Comparison of ENCODE assay signal across 8 mouse cellular contexts in genomic region chr4:106560213-106560845, GRCm38 (mm10). TPM values are rescaled to one million over a fixed set of nuclear protein-coding genes. Genes with fewer than 3 reads are reported as not detected.
DNase-seq lines count a peak whose midpoint lies in the region; ATAC-seq lines count a peak whose summit lies in the region.

No protein-coding gene starts in this region.

- H3K9ac ChIP-seq in kidney, embryonic 15.5 days = no peak overlapping the region; the same call in 1 of the 2 replicates
- peak overlapping the region; percentile 85 for H3K9ac ChIP-seq in midbrain, embryonic 13.5 days (replicated peaks)

- H3K4me1 ChIP-seq in heart, embryonic 10.5 days = peaks cover 32% of the 10 kb centered on the region
- H3K4me1 ChIP-seq in forebrain, embryonic 10.5 days = peaks cover 46% of the 10 kb centered on the region
- H3K4me1 ChIP-seq in kidney, embryonic 15.5 days = peaks cover 43% of the 10 kb centered on the region
- H3K4me1 ChIP-seq in midbrain, embryonic 13.5 days (replicated peaks) = peaks cover 40% of the 10 kb centered on the region

- ATAC-seq in kidney, embryonic 15.5 days (replicated peaks; ENCODE audit: low FRiP score) = no peak; the same call in 1 of the 2 replicates
- no peak for ATAC-seq in midbrain, embryonic 13.5 days

- peaks cover 9% of the 10 kb centered on the region; the same call in 1 of the 2 replicates for H3K27me3 ChIP-seq in heart, embryonic 10.5 days (ENCODE audit: insufficient read depth, poor library complexity, severe bottlenecking)
- no peaks in the 10 kb centered on the region; the same call in 1 of the 2 replicates for H3K27me3 ChIP-seq in forebrain, embryonic 10.5 days (ENCODE audit: poor library complexity, severe bottlenecking)
- H3K27me3 ChIP-seq in kidney, embryonic 15.5 days = no peaks in the 10 kb centered on the region
- 0 out of 2 replicates have a peak, but pooled peaks cover 6% of the 10 kb centered on the region for H3K27me3 ChIP-seq in midbrain, embryonic 13.5 days

- WGBS in heart, embryonic 10.5 days = 3% methylated on average over 19 of the region's 20 CpGs
- WGBS in forebrain, embryonic 10.5 days = 2% methylated on average over 19 of the region's 20 CpGs
- 1% methylated on average over 20 of the region's 20 CpGs for WGBS in kidney, embryonic 15.5 days
- under 1% methylated on average over 19 of the region's 20 CpGs for WGBS in midbrain, embryonic 13.5 days

- peak overlapping the region; percentile 99 for H3K4me3 ChIP-seq in heart, embryonic 10.5 days
- peak overlapping the region; percentile 97 for H3K4me3 ChIP-seq in forebrain, embryonic 10.5 days
- peak overlapping the region; percentile 91 for H3K4me3 ChIP-seq in kidney, embryonic 15.5 days (replicated peaks)
- H3K4me3 ChIP-seq in midbrain, embryonic 13.5 days (replicated peaks) = peak overlapping the region; percentile 83

- H3K27ac ChIP-seq in heart, embryonic 10.5 days = peak overlapping the region; percentile 95
- peak overlapping the region; percentile 97 for H3K27ac ChIP-seq in forebrain, embryonic 10.5 days
- peak overlapping the region; percentile 81 for H3K27ac ChIP-seq in kidney, embryonic 15.5 days
- H3K27ac ChIP-seq in midbrain, embryonic 13.5 days = peak overlapping the region; percentile 92

- no peak for DNase-seq in heart, embryonic 10.5 days (ENCODE audit: low spot score)
- DNase-seq in heart, adult 11 months = no peak
- DNase-seq in ES-CJ7 (ENCODE audit: low read depth, low spot score) = peak; percentile 58
- DNase-seq in forebrain, embryonic 10.5 days (ENCODE audit: extremely low spot score, low spot score) = peak; percentile 54
- DNase-seq in frontal cortex, postnatal 10 days (ENCODE audit: low spot score in 2 of 2) = no peak
- DNase-seq in layer of hippocampus, adult 9-10 months (ENCODE audit: low spot score) = no peak

- peaks cover 22% of the 10 kb centered on the region for H3K36me3 ChIP-seq in heart, embryonic 10.5 days
- H3K36me3 ChIP-seq in forebrain, embryonic 10.5 days (replicated peaks) = peaks cover 33% of the 10 kb centered on the region
- peaks cover 20% of the 10 kb centered on the region for H3K36me3 ChIP-seq in kidney, embryonic 15.5 days
- H3K36me3 ChIP-seq in midbrain, embryonic 13.5 days = peaks cover 14% of the 10 kb centered on the region

- no peaks in the 10 kb centered on the region for H3K9me3 ChIP-seq in heart, embryonic 10.5 days
- no peaks in the 10 kb centered on the region for H3K9me3 ChIP-seq in forebrain, embryonic 10.5 days
- H3K9me3 ChIP-seq in kidney, embryonic 15.5 days (replicated peaks) = no peaks in the 10 kb centered on the region
- no peaks in the 10 kb centered on the region for H3K9me3 ChIP-seq in midbrain, embryonic 13.5 days

- peak overlapping the region; percentile 96 for H3K4me2 ChIP-seq in kidney, embryonic 15.5 days
- H3K4me2 ChIP-seq in midbrain, embryonic 13.5 days (replicated peaks) = peak overlapping the region; percentile 94

RNA-seq across cellular contexts. Expression of gene Dhcr24, which starts 0.5 kb away (rescaled TPM):
- polyA plus RNA-seq in heart, embryonic 10.5 days (2016; fragmentation: Nextera tagmentation; extraction: Ambion mirVana) = 6.1 and 9.7 TPM in 2 replicates
- polyA plus RNA-seq in forebrain, embryonic 10.5 days (2016; fragmentation: Nextera tagmentation; extraction: Ambion mirVana) = 10.5 and 11.7 TPM in 2 replicates
- 4.6 and 4.8 TPM in 2 replicates for polyA plus RNA-seq in kidney, embryonic 15.5 days (2015; fragmentation: Nextera tagmentation; extraction: Ambion mirVana)
- polyA plus RNA-seq in midbrain, embryonic 13.5 days (2015; fragmentation: Nextera tagmentation; extraction: Ambion mirVana) = 7.8 and 8.9 TPM in 2 replicates

RNA-seq across cellular contexts. Expression of gene Lexm, which starts 56.7 kb away (rescaled TPM):
- 0.80 TPM in 1 of 2 replicates, not detected in the other for polyA plus RNA-seq in heart, embryonic 10.5 days (2016; fragmentation: Nextera tagmentation; extraction: Ambion mirVana)
- 0.36 TPM in 1 of 2 replicates, not detected in the other for polyA plus RNA-seq in forebrain, embryonic 10.5 days (2016; fragmentation: Nextera tagmentation; extraction: Ambion mirVana)
- polyA plus RNA-seq in kidney, embryonic 15.5 days (2015; fragmentation: Nextera tagmentation; extraction: Ambion mirVana) = not detected in 2 replicates
- 0.13 TPM in 1 of 2 replicates, not detected in the other for polyA plus RNA-seq in midbrain, embryonic 13.5 days (2015; fragmentation: Nextera tagmentation; extraction: Ambion mirVana)

Comparison
In these comparisons a context has a peak if more than half of its experiments do, and no peak if none do; other contexts are left out.
1. DNase-seq: peak in ES-CJ7 (single experiment) and forebrain, embryonic 10.5 days (single experiment); none in heart, embryonic 10.5 days (single experiment), heart, adult 11 months (single experiment), frontal cortex, postnatal 10 days (0 of 2) and layer of hippocampus, adult 9-10 months (single experiment).
2. Peak in every context shown above with its lines, with median percentiles within 50 percentile points of each other: H3K27ac ChIP-seq and H3K4me3 ChIP-seq.